Mouse (Mus musculus) limb, embryonic 14.5 days (tissue): ENCODE results near the gene Rasal1. TPM values are rescaled to one million over a fixed set of nuclear protein-coding genes. Genes with fewer than 3 reads are reported as not detected.

Experiments
- ATAC-seq: fragments of 200-750 bp; cut with Nextera tagmentation; 2 replicates; pipeline ENCODE4 v1.8.0; 2017; ENCODE audit warnings: low read depth, moderate number of reproducible peaks, moderate TSS enrichment; ENCODE audit not compliant: low FRiP score
- DNase-seq: peaks from one replicate; pipeline ENCODE4 v3.0.0-alpha.2; 2015; ENCODE audit warnings: low spot score
- H3K27ac ChIP-seq: fragments of 300-500 bp; sonication (generic); replicated peaks from 2 replicates; pipeline ENCODE4 v1.5.1; 2014; ENCODE audit warnings: low read depth, mild to moderate bottlenecking, low read length, moderate library complexity, mixed read lengths
- H3K27me3 ChIP-seq: fragments of 300-500 bp; sonication (generic); 2 replicates; pipeline ENCODE4 v1.6.1; 2014; ENCODE audit warnings: low read length, mixed read lengths; ENCODE audit not compliant: control insufficient read depth, insufficient read depth
- H3K36me3 ChIP-seq: fragments of 300-500 bp; sonication (generic); 2 replicates; pipeline ENCODE4 v1.6.1; 2014; ENCODE audit warnings: mild to moderate bottlenecking, low read length, moderate library complexity, mixed read lengths; ENCODE audit not compliant: control insufficient read depth, insufficient read depth
- H3K4me1 ChIP-seq: fragments of 300-500 bp; sonication (generic); 2 replicates; pipeline ENCODE4 v1.6.1; 2014; ENCODE audit warnings: antibody characterized with exemption, low read length, mixed read lengths; ENCODE audit not compliant: control insufficient read depth, insufficient read depth
- H3K4me2 ChIP-seq: fragments of 300-500 bp; sonication (generic); replicated peaks from 2 replicates; pipeline ENCODE4 v1.6.1; 2014; ENCODE audit warnings: low read depth, mild to moderate bottlenecking, low read length, moderate library complexity; ENCODE audit not compliant: severe bottlenecking
- H3K4me3 ChIP-seq: fragments of 300-500 bp; sonication (generic); replicated peaks from 2 replicates; pipeline ENCODE4 v1.5.1; 2014; ENCODE audit warnings: low read length
- H3K9ac ChIP-seq: fragments of 300-500 bp; sonication (generic); 2 replicates; pipeline ENCODE4 v1.6.1; 2014; ENCODE audit warnings: mild to moderate bottlenecking, low read depth, low read length, moderate library complexity; ENCODE audit not compliant: severe bottlenecking
- H3K9me3 ChIP-seq: fragments of 300-500 bp; sonication (generic); 2 replicates; pipeline ENCODE4 v1.6.1; 2016; ENCODE audit warnings: low read length; ENCODE audit not compliant: control insufficient read depth
- POLR2A ChIP-seq: fragments of 200-500 bp; IDR thresholded peaks from 2 replicates; pipeline ENCODE4 v1.8.0; 2012; ENCODE audit warnings: inconsistent platforms, mild to moderate bottlenecking, moderate library complexity, borderline replicate concordance; ENCODE audit not compliant: insufficient read depth, insufficient read length; ENCODE audit errors: extremely low read depth
- WGBS: fragments of 180-500 bp; shearing (Covaris S2); extraction: QIAGEN DNeasy Blood & Tissue Kit; methylation state at CpG from one replicate; pipeline ENCODE4 v1.1.7; 2014; 5-methylcytosine and 5-hydroxymethylcytosine counted together
- polyA plus RNA-seq, 2 experiments: library from polyadenylated mRNA; depleted of rRNA in 1 of 2; stranded (reverse) in 1 of 2; unstranded in 1 of 2; fragments of >200 nt; fragmentation: Nextera tagmentation in 1 of 2; extraction: Ambion mirVana in 1 of 2; gene quantifications; 2 replicates each; pipeline versions ENCODE4 v1.2.1 to v1.2.3; 2012 to 2014

Rasal1 gene
- polyA plus RNA-seq, 2 experiments: 0.19 to 1.0 TPM

GRCm38 (mm10) chr5:120700996-120701790, 52.6 kb downstream of the Rasal1 start:
- ATAC-seq: no peak
- no peak for DNase-seq
- H3K4me3 ChIP-seq: no peak overlapping the region
- H3K9me3 ChIP-seq: no peaks in the 10 kb centered on the region
- TF ChIP-seq POLR2A: no peak
- H3K36me3 ChIP-seq: no peaks in the 10 kb centered on the region
- H3K9ac ChIP-seq: no peak overlapping the region
- 0 out of 2 replicates have a peak, but pooled peaks cover 5% of the 10 kb centered on the region for H3K4me1 ChIP-seq
- 55% methylated on average over 11 of the region's 11 CpGs for WGBS
- no peak overlapping the region for H3K4me2 ChIP-seq
- peaks cover 14% of the 10 kb centered on the region for H3K27me3 ChIP-seq
- no peak overlapping the region for H3K27ac ChIP-seq

GRCm38 (mm10) chr5:120702421-120702820, 53.8 kb downstream of the Rasal1 start:
- DNase-seq: no peak
- no peak for TF ChIP-seq POLR2A
- Histone ChIP-seq H3K36me3 (no peaks in the 10 kb centered on the region), H3K4me3 (no peak overlapping the region), H3K9ac (no peak overlapping the region), H3K9me3 (no peaks in the 10 kb centered on the region), H3K4me1 (peaks cover 9% of the 10 kb centered on the region), H3K27ac (no peak overlapping the region), H3K4me2 (no peak overlapping the region), H3K27me3 (peaks cover 3% of the 10 kb centered on the region; the same call in 1 of the 2 replicates)
- 76% methylated on average over 4 of the region's 4 CpGs for WGBS
- ATAC-seq: no peak

GRCm38 (mm10) chr5:120702969-120703368, 54.4 kb downstream of the Rasal1 start:
- no peak for DNase-seq
- Histone ChIP-seq H3K4me2 (no peak overlapping the region), H3K27me3 (no peaks in the 10 kb centered on the region), H3K4me3 (no peak overlapping the region), H3K9ac (no peak overlapping the region), H3K4me1 (peaks cover 9% of the 10 kb centered on the region), H3K9me3 (no peaks in the 10 kb centered on the region), H3K27ac (no peak overlapping the region), H3K36me3 (no peaks in the 10 kb centered on the region)
- no peak for ATAC-seq
- WGBS: 100% methylated on average over 2 of the region's 2 CpGs
- TF ChIP-seq POLR2A: no peak

GRCm38 (mm10) chr5:120703660-120704059, 55.0 kb downstream of the Rasal1 start:
- H3K9me3 ChIP-seq: no peaks in the 10 kb centered on the region
- no peak for ATAC-seq
- H3K4me1 ChIP-seq: peaks cover 8% of the 10 kb centered on the region
- H3K4me2 ChIP-seq: no peak overlapping the region
- H3K27me3 ChIP-seq: 0 out of 2 replicates have a peak, but pooled peaks cover 4% of the 10 kb centered on the region
- H3K27ac ChIP-seq: no peak overlapping the region
- no peak overlapping the region for H3K9ac ChIP-seq
- TF ChIP-seq POLR2A: no peak
- H3K4me3 ChIP-seq: no peak overlapping the region
- DNase-seq: no peak
- 72% methylated on average over 3 of the region's 3 CpGs for WGBS
- H3K36me3 ChIP-seq: no peaks in the 10 kb centered on the region

GRCm38 (mm10) chr5:120704421-120704820, 55.8 kb downstream of the Rasal1 start:
- DNase-seq: no peak
- TF ChIP-seq POLR2A: no peak
- H3K36me3 ChIP-seq: no peaks in the 10 kb centered on the region
- 40% methylated on average over 6 of the region's 6 CpGs for WGBS
- H3K4me1 ChIP-seq: peaks cover 4% of the 10 kb centered on the region
- no peak overlapping the region for H3K27ac ChIP-seq
- H3K4me2 ChIP-seq: no peak overlapping the region
- no peak overlapping the region for H3K9ac ChIP-seq
- ATAC-seq: no peak
- no peaks in the 10 kb centered on the region for H3K9me3 ChIP-seq
- peaks cover 11% of the 10 kb centered on the region; the same call in 1 of the 2 replicates for H3K27me3 ChIP-seq
- no peak overlapping the region for H3K4me3 ChIP-seq
